Mouse (Mus musculus) lung, postnatal 0 days (tissue): Measurements from ENCODE around the gene Prlr. TPM values are rescaled to one million over a fixed set of nuclear protein-coding genes. Genes with fewer than 3 reads are reported as not detected.

Experiments
- ATAC-seq: fragments of 200-750 bp; cut with Nextera tagmentation; 2 replicates; pipeline ENCODE4 v1.8.0; 2017; ENCODE audit warnings: moderate library complexity
- DNase-seq: peaks from one replicate; pipeline ENCODE4 v3.0.0-alpha.2; 2016; ENCODE audit warnings: low spot score
- H3K27ac ChIP-seq: fragments of 300-500 bp; sonication (generic); 2 replicates; pipeline ENCODE4 v1.5.1; 2014; ENCODE audit warnings: antibody characterized with exemption, mild to moderate bottlenecking, low read length, mixed read lengths
- H3K27me3 ChIP-seq: fragments of 300-500 bp; sonication (generic); replicated peaks from 2 replicates; pipeline ENCODE4 v1.6.1; 2014; ENCODE audit warnings: low read length, mixed read lengths; ENCODE audit not compliant: insufficient read depth
- H3K36me3 ChIP-seq: fragments of 300-500 bp; sonication (generic); 2 replicates; pipeline ENCODE4 v1.6.1; 2014; ENCODE audit warnings: low read length, mixed read lengths; ENCODE audit not compliant: insufficient read depth
- H3K4me1 ChIP-seq: fragments of 300-500 bp; sonication (generic); 2 replicates; pipeline ENCODE4 v1.6.1; 2014; ENCODE audit warnings: antibody characterized with exemption, low read depth, low read length, mixed read lengths; ENCODE audit not compliant: insufficient read depth
- H3K4me2 ChIP-seq: fragments of 300-500 bp; sonication (generic); replicated peaks from 2 replicates; pipeline ENCODE4 v1.6.1; 2014; ENCODE audit warnings: low read depth, mild to moderate bottlenecking, low read length, moderate library complexity, mixed read lengths
- H3K4me3 ChIP-seq: fragments of 300-500 bp; sonication (generic); 2 replicates; pipeline ENCODE4 v1.5.1; 2014; ENCODE audit warnings: low read depth, low read length
- H3K9ac ChIP-seq: fragments of 300-500 bp; sonication (generic); replicated peaks from 2 replicates; pipeline ENCODE4 v1.6.1; 2014; ENCODE audit warnings: low read depth, mild to moderate bottlenecking
- H3K9me3 ChIP-seq: fragments of 300-500 bp; sonication (generic); 2 replicates; pipeline ENCODE4 v1.6.1; 2016; ENCODE audit warnings: low read length, mixed read lengths
- CTCF ChIP-seq: IDR thresholded peaks from 2 replicates; pipeline ENCODE4 v1.5.1; 2016; ENCODE audit warnings: antibody characterized with exemption, mild to moderate bottlenecking
- EP300 ChIP-seq: IDR thresholded peaks from 2 replicates; pipeline ENCODE4 v1.6.1; 2016; ENCODE audit warnings: antibody characterized with exemption, mild to moderate bottlenecking, control low read depth
- WGBS: fragments of 180-500 bp; shearing (Covaris S2); extraction: QIAGEN DNeasy Blood & Tissue Kit; methylation state at CpG from one replicate; pipeline ENCODE4 v1.1.7; 2014; 5-methylcytosine and 5-hydroxymethylcytosine counted together
- polyA plus RNA-seq: library from polyadenylated mRNA; unstranded; fragments of >200 nt; fragmentation: Nextera tagmentation; extraction: Ambion mirVana; gene quantifications from 2 replicates; pipeline ENCODE4 v1.2.1, GENCODE M21; 2015

Gene Prlr
- polyA plus RNA-seq, 1 experiment from 2014 or later, result 0.61 TPM

DNA sequence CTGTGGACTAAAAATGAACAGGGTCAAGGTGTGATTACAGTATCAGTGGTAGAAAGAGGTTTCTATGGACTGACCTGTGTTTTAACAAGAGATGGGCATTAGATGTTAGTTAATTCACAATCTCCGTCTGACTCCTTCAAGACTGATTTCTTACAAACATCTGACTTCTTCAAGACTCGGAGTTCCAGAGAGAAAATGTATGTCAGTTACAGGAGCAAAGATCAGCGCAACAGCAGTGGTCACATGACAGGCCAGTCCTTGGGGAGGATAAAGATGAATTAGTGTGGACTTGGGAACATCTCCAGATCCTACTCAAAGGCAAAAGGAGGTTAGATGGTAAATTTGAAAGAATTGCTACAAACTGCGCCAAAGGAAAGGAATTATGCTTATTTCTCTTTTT, 39.2 kb downstream of the Prlr start:
- no peak for ATAC-seq
- H3K36me3 ChIP-seq, result no peaks in the 10 kb centered on the region
- WGBS, result 67% methylated on average over 4 of the region's 4 CpGs
- no peak overlapping the region for H3K27ac ChIP-seq
- DNase-seq, result no peak
- H3K9ac ChIP-seq, result no peak overlapping the region
- TF ChIP-seq CTCF (no peak), EP300 (no peak)
- H3K9me3 ChIP-seq, result no peaks in the 10 kb centered on the region
- no peak overlapping the region for H3K4me2 ChIP-seq
- no peaks in the 10 kb centered on the region for H3K4me1 ChIP-seq
- H3K27me3 ChIP-seq, result no peaks in the 10 kb centered on the region
- no peak overlapping the region for H3K4me3 ChIP-seq

DNA sequence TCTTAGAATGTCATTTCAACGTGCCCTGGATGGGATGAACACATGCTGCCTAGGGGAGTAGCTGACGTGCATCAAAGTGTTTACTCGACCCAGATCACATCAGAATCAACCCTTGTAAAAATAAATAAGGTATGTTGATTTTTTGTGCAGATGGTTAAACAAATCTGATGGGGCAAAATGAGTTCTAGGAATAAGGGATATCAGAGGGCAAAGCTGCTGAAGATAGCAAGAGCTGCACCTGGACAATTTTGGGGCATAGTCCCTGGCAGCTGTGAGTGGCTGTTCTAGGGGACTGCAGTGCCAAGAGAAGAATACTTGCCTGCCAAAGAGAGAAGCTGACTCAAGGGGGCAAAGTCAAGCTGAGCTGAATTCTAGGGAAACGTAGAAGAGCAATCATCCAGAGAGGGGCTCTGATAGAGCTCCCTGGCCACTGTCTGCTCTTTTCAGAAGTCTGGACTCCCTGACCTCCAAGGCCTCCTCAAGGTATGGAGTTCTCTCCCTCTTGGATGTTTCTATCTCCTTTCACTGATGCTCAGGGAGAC, 46.6 kb downstream of the Prlr start:
- DNase-seq (no peak), ATAC-seq (no peak)
- no peak overlapping the region for H3K9ac ChIP-seq
- H3K27me3 ChIP-seq, result no peaks in the 10 kb centered on the region
- TF ChIP-seq CTCF, result no peak
- TF ChIP-seq EP300, result no peak
- no peaks in the 10 kb centered on the region for H3K36me3 ChIP-seq
- no peak overlapping the region for H3K4me3 ChIP-seq
- no peak overlapping the region for H3K27ac ChIP-seq
- no peaks in the 10 kb centered on the region for H3K9me3 ChIP-seq
- WGBS, result 42% methylated on average over 4 of the region's 4 CpGs
- H3K4me1 ChIP-seq, result no peaks in the 10 kb centered on the region
- no peak overlapping the region for H3K4me2 ChIP-seq

DNA sequence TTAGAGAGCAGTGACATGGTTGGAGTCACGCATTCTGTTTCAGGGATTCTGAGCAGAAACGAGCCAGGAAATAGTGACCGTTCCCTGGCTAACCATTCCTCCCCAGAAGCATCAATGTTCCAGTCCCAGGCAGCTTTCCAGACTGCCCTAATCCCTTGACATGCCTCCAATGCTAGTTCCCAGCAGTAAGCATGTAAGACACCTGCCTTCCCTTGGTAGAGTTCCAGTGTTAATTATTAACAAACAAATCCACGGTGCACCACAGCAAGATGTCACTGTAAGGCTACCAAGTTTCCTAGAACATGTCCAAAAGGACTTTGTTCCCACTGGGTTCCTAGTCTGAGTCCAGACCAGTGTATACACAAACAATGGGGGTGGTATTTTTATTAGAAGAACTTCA, 48.7 kb downstream of the Prlr start:
- ATAC-seq, result no peak
- Histone ChIP-seq H3K27me3 (no peaks in the 10 kb centered on the region), H3K9me3 (no peaks in the 10 kb centered on the region), H3K36me3 (no peaks in the 10 kb centered on the region), H3K9ac (no peak overlapping the region), H3K27ac (no peak overlapping the region), H3K4me2 (no peak overlapping the region), H3K4me3 (no peak overlapping the region), H3K4me1 (no peaks in the 10 kb centered on the region)
- no peak for DNase-seq
- 68% methylated on average over 4 of the region's 4 CpGs for WGBS
- no peak for TF ChIP-seq CTCF
- TF ChIP-seq EP300, result no peak

GRCm38 (mm10) chr15:10228636-10229035, 51.6 kb downstream of the Prlr start:
- Histone ChIP-seq H3K4me2 (no peak overlapping the region), H3K4me3 (no peak overlapping the region), H3K27me3 (no peaks in the 10 kb centered on the region), H3K9ac (no peak overlapping the region), H3K9me3 (no peaks in the 10 kb centered on the region), H3K27ac (no peak overlapping the region), H3K4me1 (no peaks in the 10 kb centered on the region), H3K36me3 (no peaks in the 10 kb centered on the region)
- 48% methylated on average over 2 of the region's 2 CpGs for WGBS
- ATAC-seq, result no peak
- TF ChIP-seq CTCF, result no peak
- TF ChIP-seq EP300, result no peak
- no peak for DNase-seq

- Histone ChIP-seq H3K4me3 (no peak overlapping the region), H3K36me3 (no peaks in the 10 kb centered on the region), H3K4me1 (no peaks in the 10 kb centered on the region), H3K9me3 (no peaks in the 10 kb centered on the region), H3K27me3 (no peaks in the 10 kb centered on the region), H3K4me2 (no peak overlapping the region), H3K9ac (no peak overlapping the region), H3K27ac (no peak overlapping the region)
- ATAC-seq, result peak; percentile 85
- WGBS, result 47% methylated on average over 5 of the region's 5 CpGs
- DNase-seq, result peak; percentile 54
- TF ChIP-seq CTCF (no peak), EP300 (no peak)
Measured at GRCm38 (mm10) chr15:10235977-10236376, 58.9 kb downstream of the Prlr start.

DNA sequence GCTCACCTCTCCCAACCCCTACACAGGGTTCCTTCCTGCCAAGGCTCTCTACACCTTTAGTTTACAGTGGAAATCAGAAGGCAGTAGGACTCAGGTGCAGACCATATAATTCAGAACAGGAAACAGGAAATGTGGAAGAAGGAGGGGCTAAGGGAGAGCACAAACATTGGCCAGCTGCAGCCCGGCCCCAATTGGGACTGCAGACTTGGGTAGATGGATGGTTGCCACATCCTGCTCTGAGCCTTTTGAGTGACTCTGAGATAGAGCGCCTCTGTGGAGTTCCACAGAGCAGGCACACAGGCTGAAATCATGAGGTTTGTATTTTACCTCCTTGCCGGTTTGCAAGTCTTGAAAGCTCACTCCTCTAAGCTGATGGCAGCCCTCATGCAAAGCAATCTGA, 59.8 kb downstream of the Prlr start:
- ATAC-seq (no peak), DNase-seq (no peak)
- Histone ChIP-seq H3K9ac (no peak overlapping the region), H3K27ac (no peak overlapping the region), H3K4me3 (no peak overlapping the region), H3K4me1 (no peaks in the 10 kb centered on the region), H3K4me2 (no peak overlapping the region), H3K27me3 (no peaks in the 10 kb centered on the region), H3K36me3 (no peaks in the 10 kb centered on the region), H3K9me3 (no peaks in the 10 kb centered on the region)
- TF ChIP-seq CTCF, result no peak
- TF ChIP-seq EP300, result no peak
- 64% methylated on average over 3 of the region's 3 CpGs for WGBS

GRCm38 (mm10) chr15:10238454-10238853, 61.4 kb downstream of the Prlr start:
- DNase-seq, result no peak

More at GRCm38 (mm10) chr15:10238454-10238853, 61.4 kb downstream of the Prlr start:
- Histone ChIP-seq H3K27me3 (no peaks in the 10 kb centered on the region), H3K9ac (no peak overlapping the region), H3K4me3 (no peak overlapping the region), H3K4me1 (no peaks in the 10 kb centered on the region), H3K9me3 (no peaks in the 10 kb centered on the region), H3K4me2 (no peak overlapping the region), H3K36me3 (no peaks in the 10 kb centered on the region), H3K27ac (no peak overlapping the region)
- WGBS, result 91% methylated on average over 8 of the region's 8 CpGs
- no peak for ATAC-seq
- TF ChIP-seq EP300 (no peak), CTCF (no peak)
